Mouse (Mus musculus): ENCODE measurements around the gene Slc12a8. TPM values are rescaled to one million over a fixed set of nuclear protein-coding genes. Genes with fewer than 3 reads are reported as not detected.

Gene Slc12a8
- polyA plus RNA-seq, 1 experiment, result 1.2 TPM

- Histone ChIP-seq H3K4me3 (ENCODE audit: insufficient read depth, low read length) (no peak overlapping the region), H3K4me1 (ENCODE audit: control insufficient read depth, insufficient read depth, low read length) (no peaks in the 10 kb centered on the region), H3K27ac (ENCODE audit: insufficient read depth, low read length) (no peak overlapping the region)
- TF ChIP-seq CTCF (IDR thresholded peaks at IDR 0.05; ENCODE audit: extremely low read depth, insufficient read depth, low read length) (no peak), POLR2A (IDR thresholded peaks at IDR 0.05; ENCODE audit: extremely low read depth, insufficient read depth, low read length) (no peak)
These were observed 20.5 kb downstream of the Slc12a8 start for GRCm38 (mm10) chr16:33537499-33538225.

GRCm38 (mm10) chr16:33544346-33544745 lies 27.2 kb downstream of the Slc12a8 start:
- TF ChIP-seq POLR2A (IDR thresholded peaks at IDR 0.05; ENCODE audit: extremely low read depth, insufficient read depth, low read length) (no peak), CTCF (IDR thresholded peaks at IDR 0.05; ENCODE audit: extremely low read depth, insufficient read depth, low read length) (no peak)
- Histone ChIP-seq H3K4me1 (ENCODE audit: control insufficient read depth, insufficient read depth, low read length) (no peaks in the 10 kb centered on the region), H3K4me3 (ENCODE audit: insufficient read depth, low read length) (no peak overlapping the region), H3K27ac (ENCODE audit: insufficient read depth, low read length) (no peak overlapping the region)

- no peak overlapping the region for H3K4me3 ChIP-seq (ENCODE audit: insufficient read depth, low read length)
- H3K27ac ChIP-seq (ENCODE audit: insufficient read depth, low read length), result no peak overlapping the region
- TF ChIP-seq POLR2A (IDR thresholded peaks at IDR 0.05; ENCODE audit: extremely low read depth, insufficient read depth, low read length) (no peak), CTCF (IDR thresholded peaks at IDR 0.05; ENCODE audit: extremely low read depth, insufficient read depth, low read length) (no peak)
- H3K4me1 ChIP-seq (ENCODE audit: control insufficient read depth, insufficient read depth, low read length), result no peaks in the 10 kb centered on the region
These were observed 28.4 kb downstream of the Slc12a8 start for GRCm38 (mm10) chr16:33545530-33545929.

DNA sequence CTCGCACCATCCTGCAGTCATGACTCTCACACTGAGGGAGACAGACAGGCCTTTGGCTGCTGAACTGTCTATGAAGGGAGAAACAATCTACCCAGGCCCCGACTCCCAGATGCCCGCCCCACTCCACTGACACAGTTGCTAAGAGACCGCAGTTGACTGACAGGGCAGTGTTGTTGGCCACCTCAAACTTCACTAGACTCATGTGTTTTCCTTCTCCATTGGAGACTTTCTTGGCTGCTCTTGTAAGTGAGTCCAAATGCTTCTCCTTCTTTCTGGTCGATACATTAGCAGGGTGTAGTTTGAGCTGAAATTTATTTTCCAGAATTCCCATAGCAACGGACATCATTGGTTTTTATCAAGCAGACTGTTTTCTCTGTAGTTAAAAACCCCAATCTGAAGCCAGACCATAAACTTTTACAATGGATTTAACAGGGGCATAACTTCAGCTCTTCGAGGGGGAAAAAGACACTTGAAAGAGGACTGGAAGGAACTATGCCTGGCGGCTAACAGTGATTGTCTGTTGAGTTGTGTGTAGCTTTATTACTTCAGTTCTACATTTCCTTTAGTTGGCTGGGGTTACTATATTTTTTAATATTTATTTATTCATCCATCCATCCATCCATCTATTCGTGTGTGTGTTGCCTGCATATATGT lies 36.7 kb downstream of the Slc12a8 start:
- Histone ChIP-seq H3K4me1 (ENCODE audit: control insufficient read depth, insufficient read depth, low read length) (no peaks in the 10 kb centered on the region), H3K27ac (ENCODE audit: insufficient read depth, low read length) (no peak overlapping the region), H3K4me3 (ENCODE audit: insufficient read depth, low read length) (no peak overlapping the region)
- TF ChIP-seq CTCF (IDR thresholded peaks at IDR 0.05; ENCODE audit: extremely low read depth, insufficient read depth, low read length) (no peak), POLR2A (IDR thresholded peaks at IDR 0.05; ENCODE audit: extremely low read depth, insufficient read depth, low read length) (no peak)

DNA sequence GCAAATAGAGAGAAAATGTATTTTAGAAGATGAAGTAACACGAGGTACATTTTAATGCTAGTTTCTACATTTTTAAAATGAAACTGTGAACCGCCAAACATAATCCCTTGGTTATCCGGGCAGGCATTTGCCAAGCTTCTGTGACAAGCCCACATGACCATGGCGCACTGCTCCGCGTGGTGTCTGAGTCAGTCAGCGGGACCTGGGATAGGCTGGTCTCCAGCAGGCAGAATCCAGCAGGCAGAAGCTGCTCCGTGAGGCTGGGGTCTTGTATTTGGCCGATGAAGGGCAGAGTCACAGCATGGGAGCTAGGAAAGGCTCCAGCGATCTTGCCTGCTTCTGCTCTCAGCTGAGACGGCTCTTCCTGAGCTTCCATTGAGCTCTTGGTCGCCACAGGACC lies 41.0 kb downstream of the Slc12a8 start:
- no peaks in the 10 kb centered on the region for H3K4me1 ChIP-seq (ENCODE audit: control insufficient read depth, insufficient read depth, low read length)
- no peak overlapping the region for H3K27ac ChIP-seq (ENCODE audit: insufficient read depth, low read length)
- H3K4me3 ChIP-seq (ENCODE audit: insufficient read depth, low read length), result no peak overlapping the region
- TF ChIP-seq CTCF (IDR thresholded peaks at IDR 0.05; ENCODE audit: extremely low read depth, insufficient read depth, low read length) (no peak), POLR2A (IDR thresholded peaks at IDR 0.05; ENCODE audit: extremely low read depth, insufficient read depth, low read length) (no peak)

DNA sequence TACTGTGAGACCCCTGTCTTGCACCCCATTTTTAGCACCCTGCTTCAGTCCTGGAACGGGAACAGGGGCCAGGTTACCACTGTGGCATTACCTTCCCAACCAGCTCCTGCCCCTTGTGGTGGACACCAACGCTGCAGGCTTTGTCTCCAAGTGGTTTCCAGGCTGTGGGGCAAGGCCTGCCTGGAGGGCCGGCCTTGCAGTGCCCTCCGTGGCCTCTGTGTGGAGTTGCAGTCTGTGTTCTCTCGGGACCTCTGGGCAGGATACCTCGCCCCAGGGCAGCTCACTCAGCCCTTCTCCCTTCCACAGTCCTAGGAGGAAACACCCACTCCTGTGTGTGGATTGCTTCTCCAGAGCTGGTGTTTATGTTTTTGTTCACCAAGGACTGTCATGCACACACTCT lies 43.2 kb downstream of the Slc12a8 start:
- H3K4me3 ChIP-seq (ENCODE audit: insufficient read depth, low read length), result no peak overlapping the region
- no peak overlapping the region for H3K27ac ChIP-seq (ENCODE audit: insufficient read depth, low read length)
- no peaks in the 10 kb centered on the region for H3K4me1 ChIP-seq (ENCODE audit: control insufficient read depth, insufficient read depth, low read length)
- TF ChIP-seq POLR2A (IDR thresholded peaks at IDR 0.05; ENCODE audit: extremely low read depth, insufficient read depth, low read length) (no peak), CTCF (IDR thresholded peaks at IDR 0.05; ENCODE audit: extremely low read depth, insufficient read depth, low read length) (peak; percentile 64)

- Histone ChIP-seq H3K27ac (ENCODE audit: insufficient read depth, low read length) (no peak overlapping the region), H3K4me1 (ENCODE audit: control insufficient read depth, insufficient read depth, low read length) (no peaks in the 10 kb centered on the region), H3K4me3 (ENCODE audit: insufficient read depth, low read length) (no peak overlapping the region)
- TF ChIP-seq CTCF (IDR thresholded peaks at IDR 0.05; ENCODE audit: extremely low read depth, insufficient read depth, low read length), result no peak
- TF ChIP-seq POLR2A (IDR thresholded peaks at IDR 0.05; ENCODE audit: extremely low read depth, insufficient read depth, low read length), result no peak
These were observed 44.3 kb downstream of the Slc12a8 start for GRCm38 (mm10) chr16:33561308-33562009.

GRCm38 (mm10) chr16:33562874-33563537 lies 45.9 kb downstream of the Slc12a8 start:
- Histone ChIP-seq H3K27ac (ENCODE audit: insufficient read depth, low read length) (no peak overlapping the region), H3K4me1 (ENCODE audit: control insufficient read depth, insufficient read depth, low read length) (no peaks in the 10 kb centered on the region), H3K4me3 (ENCODE audit: insufficient read depth, low read length) (no peak overlapping the region)
- TF ChIP-seq POLR2A (IDR thresholded peaks at IDR 0.05; ENCODE audit: extremely low read depth, insufficient read depth, low read length) (no peak), CTCF (IDR thresholded peaks at IDR 0.05; ENCODE audit: extremely low read depth, insufficient read depth, low read length) (no peak)

- no peak for TF ChIP-seq POLR2A (IDR thresholded peaks at IDR 0.05; ENCODE audit: extremely low read depth, insufficient read depth, low read length)
- TF ChIP-seq CTCF (IDR thresholded peaks at IDR 0.05; ENCODE audit: extremely low read depth, insufficient read depth, low read length), result no peak
- Histone ChIP-seq H3K4me3 (ENCODE audit: insufficient read depth, low read length) (no peak overlapping the region), H3K4me1 (ENCODE audit: control insufficient read depth, insufficient read depth, low read length) (no peaks in the 10 kb centered on the region)
These were observed 46.4 kb downstream of the Slc12a8 start for GRCm38 (mm10) chr16:33563538-33564013.

More at GRCm38 (mm10) chr16:33563538-33564013, 46.4 kb downstream of the Slc12a8 start:
- H3K27ac ChIP-seq (ENCODE audit: insufficient read depth, low read length), result no peak overlapping the region

Data from cortical plate, adult 2 months (tissue).